ENCODE assay signal across 14 mouse cellular contexts in the genomic region with DNA sequence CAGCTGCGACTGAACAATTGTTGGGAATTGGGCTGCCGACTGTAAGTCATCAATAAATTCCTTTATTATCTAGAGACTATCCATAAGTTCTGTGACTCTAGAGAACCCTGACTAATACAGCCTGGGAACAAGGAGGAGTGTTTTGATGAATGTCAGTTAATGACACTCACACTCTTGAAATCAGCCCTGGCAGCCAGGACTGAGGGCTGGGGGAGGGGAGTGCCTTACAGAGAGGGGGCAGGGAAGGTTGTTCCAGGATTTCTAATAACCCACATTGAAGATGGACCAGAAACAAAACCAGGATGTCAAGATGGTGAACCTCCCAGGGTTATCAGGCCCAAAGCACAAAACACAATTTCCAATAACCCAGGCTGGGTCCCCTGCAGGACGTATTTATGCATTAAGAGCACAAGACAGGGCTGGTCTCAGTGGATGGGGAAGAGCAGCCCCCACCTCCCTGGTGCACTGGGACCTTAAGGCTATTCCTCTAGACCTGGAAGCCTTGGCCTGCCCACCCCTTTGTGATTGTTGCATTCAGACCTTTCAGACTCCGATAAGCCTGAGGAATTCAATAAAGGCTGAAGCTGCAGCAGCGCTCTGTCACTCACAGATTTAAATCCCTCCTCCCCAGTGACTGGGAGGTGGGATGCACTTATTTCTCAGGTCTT.
DNase-seq lines count a peak whose midpoint lies in the region; ATAC-seq and TF ChIP-seq lines count a peak whose summit lies in the region.
"Had no signal": no experiment of that assay in that cellular context is flagged by ENCODE, and none has a peak within 500 bp of the region (broad histone marks: within the 10 kb centered on the region; RNA-seq: fewer than 3 reads in every experiment).

No protein-coding gene starts in this region.

- H3K27ac ChIP-seq in hindbrain, embryonic 13.5 days = peak overlapping the region; percentile 68
- H3K27ac ChIP-seq in midbrain, embryonic 14.5 days (replicated peaks; ENCODE audit: low read depth, low read length) = peak overlapping the region; percentile 67

- peaks cover 11% of the 10 kb centered on the region for H3K4me1 ChIP-seq in hindbrain, embryonic 13.5 days (replicated peaks)
- peaks cover 7% of the 10 kb centered on the region for H3K4me1 ChIP-seq in midbrain, embryonic 14.5 days (ENCODE audit: control insufficient read depth, insufficient read depth, low read length)

- peak; percentile 52 for ATAC-seq in hindbrain, embryonic 13.5 days (ENCODE audit: low FRiP score)
- no peak; the same call in 1 of the 2 replicates for ATAC-seq in midbrain, embryonic 14.5 days (ENCODE audit: low FRiP score, low TSS enrichment)

- no peak for TF ChIP-seq POLR2A in brain, embryonic 14.5 days (IDR thresholded peaks at IDR 0.05; ENCODE audit: borderline replicate concordance, extremely low read depth, insufficient read depth, insufficient read length, poor library complexity, severe bottlenecking)

- no peaks in the 10 kb centered on the region for H3K36me3 ChIP-seq in hindbrain, embryonic 13.5 days
- H3K36me3 ChIP-seq in midbrain, embryonic 14.5 days (ENCODE audit: control insufficient read depth, insufficient read depth, low read length) = no peaks in the 10 kb centered on the region

- TF ChIP-seq CTCF in brain, embryonic 14.5 days (IDR thresholded peaks at IDR 0.05; ENCODE audit: borderline replicate concordance, extremely low read depth, insufficient read depth, insufficient read length) = no peak

- H3K9ac ChIP-seq in hindbrain, embryonic 13.5 days = 0 out of 2 replicates have a peak overlapping the region, but pooled peaks have one; percentile 29
- no peak overlapping the region for H3K9ac ChIP-seq in midbrain, embryonic 14.5 days (replicated peaks; ENCODE audit: low read length)

- WGBS in hindbrain, embryonic 13.5 days = 33% methylated on average over 4 of the region's 5 CpGs
- 0% methylated on average over 3 of the region's 5 CpGs for WGBS in midbrain, embryonic 14.5 days

- no peak overlapping the region for H3K4me2 ChIP-seq in hindbrain, embryonic 13.5 days
- H3K4me2 ChIP-seq in midbrain, embryonic 14.5 days (ENCODE audit: low read length) = no peak overlapping the region

- intact Hi-C loops in left cerebral cortex, postnatal 4 days (cut with DNase I) = no loop called here

- no peak overlapping the region for H3K4me3 ChIP-seq in hindbrain, embryonic 13.5 days
- no peak overlapping the region for H3K4me3 ChIP-seq in midbrain, embryonic 14.5 days (replicated peaks; ENCODE audit: low read depth, low read length)
- H3K4me3 ChIP-seq: erythroblast, embryonic 14.5 days had no signal

- no peaks in the 10 kb centered on the region for H3K9me3 ChIP-seq in hindbrain, embryonic 13.5 days
- H3K9me3 ChIP-seq in midbrain, embryonic 14.5 days (ENCODE audit: control insufficient read depth, low read length) = no peaks in the 10 kb centered on the region

- DNase-seq in brain, embryonic 14.5 days (ENCODE audit: low read depth) = peak; percentile 69
- DNase-seq in embryo, embryonic 10 days (ENCODE audit: low spot score) = peak; percentile 41
- DNase-seq in midbrain, embryonic 14.5 days = peak; percentile 69
- DNase-seq in left cerebral cortex, postnatal 4 days = no peak
- DNase-seq in ovary, adult 18-20 months (ENCODE audit: low spot score) = no peak
- no peak for DNase-seq in thymus, postnatal 25 days
- DNase-seq: adrenal gland, postnatal 10 days; cerebellum, adult 8-10 months; heart, adult 18-20 months; liver; lung, adult 18-20 months; lung, postnatal 36 days had no signal

- H3K27me3 ChIP-seq in hindbrain, embryonic 13.5 days = no peaks in the 10 kb centered on the region
- no peaks in the 10 kb centered on the region for H3K27me3 ChIP-seq in midbrain, embryonic 14.5 days (ENCODE audit: control insufficient read depth, insufficient read depth, low read length)

Comparison
In these comparisons a context has a peak if more than half of its experiments do, and no peak if none do; other contexts are left out.
1. DNase-seq: peak in brain, embryonic 14.5 days (single experiment), embryo, embryonic 10 days (single experiment) and midbrain, embryonic 14.5 days (single experiment); none in left cerebral cortex, postnatal 4 days (single experiment), ovary, adult 18-20 months (single experiment) and thymus, postnatal 25 days (single experiment).